Mouse (Mus musculus): ENCODE data around the gene Pigx. TPM values are rescaled to one million over a fixed set of nuclear protein-coding genes. Genes with fewer than 3 reads are reported as not detected.

Gene Pigx
- 187 TPM for polyA plus RNA-seq (2017; shearing (Covaris generic))

GRCm38 (mm10) chr16:32099638-32100150 lies at the start of gene Pigx, which contains the start of gene Cep19:
TSS of gene Pigx (minus strand) at chr16:32099740.
TSS of gene Cep19 (plus strand) at chr16:32099800.

GRCm38 (mm10) chr16:32078991-32079511 lies 20.5 kb downstream of the Pigx start, which contains the start of gene Pak2:
TSS of gene Pak2 (minus strand) at chr16:32079342.

Other genes with a start within 250 kb of the Pigx start
- 0.06 TPM for gene Meltf, start 220.9 kb downstream of the Pigx start, polyA plus RNA-seq (2017; shearing (Covaris generic))
- 0.57 TPM for gene Pigz, start 165.9 kb downstream of the Pigx start, polyA plus RNA-seq (2017; shearing (Covaris generic))
- 41.6 TPM for gene 0610012G03Rik, start 151.2 kb downstream of the Pigx start, polyA plus RNA-seq (2017; shearing (Covaris generic))
- 33.4 TPM for gene Ncbp2, start 151.2 kb downstream of the Pigx start, polyA plus RNA-seq (2017; shearing (Covaris generic))
- 21.7 TPM for gene Senp5, start 96.5 kb downstream of the Pigx start, polyA plus RNA-seq (2017; shearing (Covaris generic))
- 151 TPM for gene Pak2, start 20.4 kb downstream of the Pigx start, polyA plus RNA-seq (2017; shearing (Covaris generic))
- gene Cep19, start 60 bp upstream of the Pigx start, polyA plus RNA-seq (2017; shearing (Covaris generic)), result 32.4 TPM
- gene Nrros, start 65.9 kb upstream of the Pigx start, polyA plus RNA-seq (2017; shearing (Covaris generic)), result 100.0 TPM
- not detected for gene Bex6, start 80.1 kb upstream of the Pigx start, polyA plus RNA-seq (2017; shearing (Covaris generic))
- 15.2 TPM for gene Fbxo45, start 147.4 kb upstream of the Pigx start, polyA plus RNA-seq (2017; shearing (Covaris generic))
- 20.8 TPM for gene Wdr53, start 147.5 kb upstream of the Pigx start, polyA plus RNA-seq (2017; shearing (Covaris generic))
- not detected for gene Smco1, start 171.7 kb upstream of the Pigx start, polyA plus RNA-seq (2017; shearing (Covaris generic))
- 23.2 TPM for gene Rnf168, start 177.7 kb upstream of the Pigx start, polyA plus RNA-seq (2017; shearing (Covaris generic))
- gene Ubxn7, start 232.5 kb upstream of the Pigx start, polyA plus RNA-seq (2017; shearing (Covaris generic)), result 24.5 TPM